Mouse (Mus musculus) liver, postnatal 0 days (tissue): ENCODE results near the gene Ccdc194.
"Not testable (repeated sequence)": the region's sequence is repeated elsewhere in the genome, so short reads cannot be mapped to it uniquely, and the experiment has no call there.

Source experiments
- CTCF ChIP-seq: sonication (generic); IDR thresholded peaks from 2 replicates; pipeline ENCODE4 v1.5.1; 2016; ENCODE audit warnings: antibody characterized with exemption, low read depth
- EP300 ChIP-seq: IDR thresholded peaks from 2 replicates; pipeline ENCODE4 v1.6.1; 2016; ENCODE audit warnings: antibody characterized with exemption, low read depth, mild to moderate bottlenecking

DNA sequence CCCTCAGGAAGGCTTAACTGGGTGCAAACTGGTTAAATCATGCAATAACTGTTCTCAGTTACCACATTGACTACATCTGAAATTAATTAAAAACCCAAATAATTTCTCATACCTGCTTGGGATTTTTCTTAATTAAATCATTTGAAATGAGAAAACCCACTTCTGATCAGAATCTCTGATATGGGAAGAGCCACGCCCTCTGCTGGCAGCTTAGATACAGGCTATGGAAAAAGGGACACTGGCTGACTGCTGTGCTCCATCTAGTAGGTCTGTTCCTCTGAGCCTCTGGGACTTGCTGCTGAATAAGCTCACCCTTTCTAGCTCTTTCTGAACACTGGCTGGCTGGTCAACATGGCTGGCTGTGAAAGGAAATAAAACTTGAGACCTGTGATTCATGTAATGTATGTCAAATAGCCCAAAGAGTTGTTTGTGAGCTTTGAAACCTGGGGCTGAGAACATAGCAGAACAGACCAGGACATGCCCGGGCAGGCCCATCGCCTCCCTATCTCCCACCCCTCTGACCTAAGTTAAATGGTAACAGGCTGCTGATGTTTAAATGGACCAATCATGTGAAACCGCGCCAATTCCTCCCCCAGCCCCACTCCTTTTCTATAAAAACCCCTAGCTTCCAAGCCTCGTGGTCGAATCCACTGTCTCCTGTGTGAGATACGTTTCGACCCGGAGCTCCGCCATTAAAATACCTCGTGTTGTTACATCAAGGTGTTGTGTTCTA lies 5.4 kb upstream of the Ccdc194 start:
- TF ChIP-seq EP300 = not testable (repeated sequence)
- TF ChIP-seq CTCF = peak; percentile 58
